Mouse (Mus musculus): ENCODE data around the gene Alg14. TPM values are rescaled to one million over a fixed set of nuclear protein-coding genes. Genes with fewer than 3 reads are reported as not detected.

The Alg14 gene
- polyA plus RNA-seq, 1 experiment = 18.2 TPM

DNA sequence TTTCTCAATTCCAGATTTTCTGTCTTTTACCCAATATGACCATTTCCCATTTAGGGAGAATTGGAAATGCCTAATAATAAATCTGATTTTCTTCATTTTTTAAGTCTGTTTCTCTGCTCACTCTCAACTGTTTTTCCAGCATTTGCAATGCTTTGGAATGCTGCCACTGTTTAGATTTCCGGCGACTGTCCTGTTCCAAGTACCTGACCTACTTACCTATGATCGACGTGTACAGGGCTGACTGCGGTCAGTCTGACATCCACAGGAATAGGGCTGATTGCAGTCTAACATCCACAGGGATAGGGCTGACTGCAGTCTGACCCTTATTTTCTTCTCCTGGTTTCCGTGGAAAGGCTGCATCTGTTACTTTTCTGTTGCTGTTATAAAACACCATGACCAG is 6.4 kb upstream of the Alg14 start:
- H3K36me3 ChIP-seq (ENCODE audit: control insufficient read depth, insufficient read depth, low read length, poor library complexity, severe bottlenecking) = no peaks in the 10 kb centered on the region
- no peaks in the 10 kb centered on the region for H3K27me3 ChIP-seq (ENCODE audit: control insufficient read depth, insufficient read depth, low read length, poor library complexity, severe bottlenecking)
- peaks cover 19% of the 10 kb centered on the region for H3K9me3 ChIP-seq (replicated peaks; ENCODE audit: control insufficient read depth, insufficient read depth, low read length, poor library complexity, severe bottlenecking)
- H3K9ac ChIP-seq (ENCODE audit: low read depth, poor library complexity, severe bottlenecking) = no peak overlapping the region
- TF ChIP-seq POLR2A (IDR thresholded peaks at IDR 0.05; ENCODE audit: insufficient read depth, low read length) (no peak), CTCF (IDR thresholded peaks at IDR 0.05; ENCODE audit: low read depth, low read length) (no peak), EP300 (IDR thresholded peaks at IDR 0.05; ENCODE audit: insufficient read depth, low read depth, low read length) (no peak)
- H3K4me3 ChIP-seq (ENCODE audit: low read depth, low read length) = no peak overlapping the region
- no peaks in the 10 kb centered on the region for H3K4me1 ChIP-seq (ENCODE audit: control insufficient read depth, insufficient read depth, low read length)
- H3K27ac ChIP-seq (ENCODE audit: insufficient read depth, low read length) = no peak overlapping the region

DNA sequence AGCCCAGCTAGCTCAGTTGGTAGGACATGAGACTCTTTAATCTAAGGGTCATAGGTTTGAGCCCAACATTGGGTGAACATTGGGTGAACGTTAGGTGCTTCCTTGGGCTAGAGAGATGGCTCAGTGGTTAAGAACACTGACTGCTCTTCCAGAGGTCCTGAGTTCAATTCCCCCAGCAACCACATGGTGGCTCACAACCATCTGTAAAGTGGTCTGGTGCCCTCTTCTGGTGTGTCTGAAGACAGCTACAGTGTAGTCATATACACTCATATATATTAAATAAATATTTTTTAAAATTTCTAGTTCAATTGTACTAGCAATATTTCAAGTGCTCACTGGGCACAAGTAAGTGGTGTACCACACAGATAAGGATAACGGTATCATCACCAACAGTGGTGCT is 4.4 kb upstream of the Alg14 start:
- H3K9me3 ChIP-seq (replicated peaks; ENCODE audit: control insufficient read depth, insufficient read depth, low read length, poor library complexity, severe bottlenecking) = peaks cover 19% of the 10 kb centered on the region
- no peaks in the 10 kb centered on the region for H3K36me3 ChIP-seq (ENCODE audit: control insufficient read depth, insufficient read depth, low read length, poor library complexity, severe bottlenecking)
- no peak overlapping the region for H3K9ac ChIP-seq (ENCODE audit: low read depth, poor library complexity, severe bottlenecking)
- H3K27ac ChIP-seq (ENCODE audit: insufficient read depth, low read length) = no peak overlapping the region
- no peak overlapping the region for H3K4me3 ChIP-seq (ENCODE audit: low read depth, low read length)
- no peaks in the 10 kb centered on the region for H3K27me3 ChIP-seq (ENCODE audit: control insufficient read depth, insufficient read depth, low read length, poor library complexity, severe bottlenecking)
- no peak for TF ChIP-seq CTCF (IDR thresholded peaks at IDR 0.05; ENCODE audit: low read depth, low read length)
- TF ChIP-seq EP300 (IDR thresholded peaks at IDR 0.05; ENCODE audit: insufficient read depth, low read depth, low read length) = no peak
- TF ChIP-seq POLR2A (IDR thresholded peaks at IDR 0.05; ENCODE audit: insufficient read depth, low read length) = no peak
- H3K4me1 ChIP-seq (ENCODE audit: control insufficient read depth, insufficient read depth, low read length) = no peaks in the 10 kb centered on the region

DNA sequence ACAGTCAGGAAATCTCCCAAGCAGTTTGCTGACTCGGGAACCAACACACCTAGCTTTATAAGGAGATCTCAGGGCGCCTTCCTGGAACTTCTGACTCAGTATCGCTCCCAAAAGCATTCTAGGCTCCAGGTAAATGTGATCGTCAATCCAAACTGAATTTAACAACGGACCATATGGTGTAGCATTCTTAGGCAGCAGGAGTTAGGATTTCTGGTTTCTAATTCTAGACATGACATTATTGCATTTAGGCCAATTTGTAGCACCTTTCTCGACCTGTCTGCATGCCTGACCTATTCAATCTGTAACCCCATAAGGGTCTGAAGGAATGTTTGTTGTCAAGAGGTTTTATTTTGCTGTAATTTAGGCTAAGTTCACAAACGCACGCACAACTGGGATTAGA is 892 bp upstream of the Alg14 start:
- H3K9me3 ChIP-seq (replicated peaks; ENCODE audit: control insufficient read depth, insufficient read depth, low read length, poor library complexity, severe bottlenecking) = peaks cover 19% of the 10 kb centered on the region
- H3K9ac ChIP-seq (ENCODE audit: low read depth, poor library complexity, severe bottlenecking) = peak overlapping the region; percentile 37
- peak overlapping the region; percentile 91 for H3K4me3 ChIP-seq (ENCODE audit: low read depth, low read length)
- no peak for TF ChIP-seq POLR2A (IDR thresholded peaks at IDR 0.05; ENCODE audit: insufficient read depth, low read length)
- H3K4me1 ChIP-seq (ENCODE audit: control insufficient read depth, insufficient read depth, low read length) = no peaks in the 10 kb centered on the region
- peak overlapping the region; percentile 46; the same call in 1 of the 2 replicates for H3K27ac ChIP-seq (ENCODE audit: insufficient read depth, low read length)
- H3K27me3 ChIP-seq (ENCODE audit: control insufficient read depth, insufficient read depth, low read length, poor library complexity, severe bottlenecking) = no peaks in the 10 kb centered on the region
- H3K36me3 ChIP-seq (ENCODE audit: control insufficient read depth, insufficient read depth, low read length, poor library complexity, severe bottlenecking) = no peaks in the 10 kb centered on the region

DNA sequence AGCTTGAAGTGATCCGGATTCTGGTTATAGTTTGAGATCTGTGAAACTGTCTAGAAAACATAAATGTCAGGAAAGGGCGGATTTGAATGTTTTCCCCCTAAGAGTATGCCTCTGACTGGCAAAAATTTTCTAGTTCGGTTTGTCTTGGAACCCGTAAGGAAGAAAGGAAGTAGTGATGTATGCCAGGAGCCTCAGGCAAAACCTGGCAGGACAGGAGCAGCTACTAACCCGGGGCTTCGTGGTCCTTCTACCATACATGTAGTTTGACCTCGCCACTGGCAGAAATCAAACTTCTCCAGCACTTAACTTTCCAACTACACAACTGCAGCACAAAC is 381 bp upstream of the Alg14 start:
- no peaks in the 10 kb centered on the region for H3K27me3 ChIP-seq (ENCODE audit: control insufficient read depth, insufficient read depth, low read length, poor library complexity, severe bottlenecking)
- H3K4me1 ChIP-seq (ENCODE audit: control insufficient read depth, insufficient read depth, low read length) = no peaks in the 10 kb centered on the region
- H3K36me3 ChIP-seq (ENCODE audit: control insufficient read depth, insufficient read depth, low read length, poor library complexity, severe bottlenecking) = no peaks in the 10 kb centered on the region
- TF ChIP-seq CTCF (IDR thresholded peaks at IDR 0.05; ENCODE audit: low read depth, low read length) (no peak), EP300 (IDR thresholded peaks at IDR 0.05; ENCODE audit: insufficient read depth, low read depth, low read length) (no peak), POLR2A (IDR thresholded peaks at IDR 0.05; ENCODE audit: insufficient read depth, low read length) (no peak)
- H3K4me3 ChIP-seq (ENCODE audit: low read depth, low read length) = peak overlapping the region; percentile 91
- H3K9me3 ChIP-seq (replicated peaks; ENCODE audit: control insufficient read depth, insufficient read depth, low read length, poor library complexity, severe bottlenecking) = peaks cover 19% of the 10 kb centered on the region
- H3K9ac ChIP-seq (ENCODE audit: low read depth, poor library complexity, severe bottlenecking) = peak overlapping the region; percentile 37
- H3K27ac ChIP-seq (ENCODE audit: insufficient read depth, low read length) = peak overlapping the region; percentile 46; the same call in 1 of the 2 replicates

DNA sequence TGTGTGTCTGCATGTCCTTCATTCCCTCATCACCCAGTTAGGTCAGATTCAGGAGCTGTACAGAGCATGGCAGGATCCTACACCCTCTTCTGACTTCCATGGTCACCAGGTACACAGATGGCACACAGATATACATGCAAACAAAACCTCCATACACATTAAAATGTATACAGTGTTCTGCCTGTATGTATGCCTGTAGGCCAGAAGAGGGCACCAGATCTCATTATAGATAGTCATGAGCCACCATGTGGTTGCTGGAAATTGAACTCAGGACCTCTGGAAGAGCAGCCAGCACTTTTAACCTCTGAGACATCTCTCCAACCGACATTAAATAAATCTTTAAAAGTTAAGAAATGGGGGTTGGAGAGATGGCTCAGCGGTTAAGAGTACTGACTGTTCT is 2.6 kb downstream of the Alg14 start:
- peaks cover 6% of the 10 kb centered on the region for H3K9me3 ChIP-seq (replicated peaks; ENCODE audit: control insufficient read depth, insufficient read depth, low read length, poor library complexity, severe bottlenecking)
- H3K27ac ChIP-seq (ENCODE audit: insufficient read depth, low read length) = no peak overlapping the region
- no peak overlapping the region for H3K4me3 ChIP-seq (ENCODE audit: low read depth, low read length)
- H3K27me3 ChIP-seq (ENCODE audit: control insufficient read depth, insufficient read depth, low read length, poor library complexity, severe bottlenecking) = no peaks in the 10 kb centered on the region
- H3K9ac ChIP-seq (ENCODE audit: low read depth, poor library complexity, severe bottlenecking) = no peak overlapping the region
- H3K4me1 ChIP-seq (ENCODE audit: control insufficient read depth, insufficient read depth, low read length) = no peaks in the 10 kb centered on the region
- TF ChIP-seq CTCF (IDR thresholded peaks at IDR 0.05; ENCODE audit: low read depth, low read length) (no peak), EP300 (IDR thresholded peaks at IDR 0.05; ENCODE audit: insufficient read depth, low read depth, low read length) (no peak), POLR2A (IDR thresholded peaks at IDR 0.05; ENCODE audit: insufficient read depth, low read length) (no peak)
- no peaks in the 10 kb centered on the region for H3K36me3 ChIP-seq (ENCODE audit: control insufficient read depth, insufficient read depth, low read length, poor library complexity, severe bottlenecking)

DNA sequence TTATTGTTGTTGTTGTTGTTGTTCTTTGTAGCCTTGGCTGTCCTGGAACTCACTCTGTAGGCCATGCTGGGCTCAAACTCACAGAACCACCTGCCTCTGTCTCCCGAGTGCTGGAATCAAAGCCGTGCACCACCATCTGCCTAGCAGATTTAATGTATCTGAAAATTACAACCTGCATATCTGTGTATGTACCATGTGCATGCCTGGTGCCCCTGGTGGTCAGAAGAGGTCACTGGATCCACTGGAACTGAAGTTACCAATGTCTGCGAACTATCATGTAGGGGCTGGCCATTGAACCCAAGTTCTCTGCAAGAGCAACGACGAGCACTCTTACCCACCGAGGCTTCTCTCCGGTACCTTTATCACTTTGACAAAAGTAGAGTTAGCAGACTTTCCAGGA is 15.1 kb downstream of the Alg14 start:
- Histone ChIP-seq H3K4me3 (ENCODE audit: low read depth, low read length) (no peak overlapping the region), H3K9ac (ENCODE audit: low read depth, poor library complexity, severe bottlenecking) (no peak overlapping the region), H3K9me3 (replicated peaks; ENCODE audit: control insufficient read depth, insufficient read depth, low read length, poor library complexity, severe bottlenecking) (no peaks in the 10 kb centered on the region), H3K27me3 (ENCODE audit: control insufficient read depth, insufficient read depth, low read length, poor library complexity, severe bottlenecking) (no peaks in the 10 kb centered on the region), H3K27ac (ENCODE audit: insufficient read depth, low read length) (no peak overlapping the region), H3K36me3 (ENCODE audit: control insufficient read depth, insufficient read depth, low read length, poor library complexity, severe bottlenecking) (no peaks in the 10 kb centered on the region), H3K4me1 (ENCODE audit: control insufficient read depth, insufficient read depth, low read length) (no peaks in the 10 kb centered on the region)
- TF ChIP-seq EP300 (IDR thresholded peaks at IDR 0.05; ENCODE audit: insufficient read depth, low read depth, low read length) = no peak
- TF ChIP-seq POLR2A (IDR thresholded peaks at IDR 0.05; ENCODE audit: insufficient read depth, low read length) = no peak
- no peak for TF ChIP-seq CTCF (IDR thresholded peaks at IDR 0.05; ENCODE audit: low read depth, low read length)
